Mouse (Mus musculus) cerebellum, adult 8-10 months (tissue): ENCODE results near the gene Fh1.

Experiments used
- DNase-seq: peaks from one replicate; pipeline ENCODE4 v3.0.0; 2022

Gene Fh1

DNA sequence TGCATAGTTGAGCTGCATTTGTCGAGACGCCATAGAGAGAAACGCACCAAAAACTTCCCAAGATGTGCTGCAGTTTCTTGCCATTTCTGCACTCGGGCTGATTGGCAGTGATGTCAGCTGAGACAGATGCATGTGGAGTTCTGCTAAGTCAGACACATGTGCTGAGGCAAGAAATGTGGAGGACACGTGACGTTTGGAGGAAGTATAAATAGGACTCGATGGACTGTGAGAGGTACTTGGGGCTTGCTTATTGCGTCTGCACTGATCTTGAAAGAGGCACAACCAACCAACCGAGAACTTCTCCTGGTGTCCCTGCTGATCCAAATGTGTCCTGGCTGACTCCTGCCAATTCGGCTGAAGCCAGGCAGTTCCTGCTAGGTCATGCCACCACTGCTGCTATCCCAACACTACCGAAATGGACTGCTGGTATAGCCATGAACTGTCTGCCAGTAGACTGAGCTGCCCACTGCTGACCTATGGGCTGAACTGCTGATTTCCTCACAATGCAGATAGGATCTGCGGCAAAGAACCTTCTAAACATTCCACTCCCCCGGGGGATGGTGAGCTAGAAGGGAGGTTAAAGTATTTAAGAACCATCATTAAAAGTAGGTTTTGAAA, 5.5 kb downstream of the Fh1 start, which contains the start of gene Kmo:
Gene Kmo, plus strand, starts transcription at position 568 of the 618 bp plus-strand sequence.
- no peak for DNase-seq

DNA sequence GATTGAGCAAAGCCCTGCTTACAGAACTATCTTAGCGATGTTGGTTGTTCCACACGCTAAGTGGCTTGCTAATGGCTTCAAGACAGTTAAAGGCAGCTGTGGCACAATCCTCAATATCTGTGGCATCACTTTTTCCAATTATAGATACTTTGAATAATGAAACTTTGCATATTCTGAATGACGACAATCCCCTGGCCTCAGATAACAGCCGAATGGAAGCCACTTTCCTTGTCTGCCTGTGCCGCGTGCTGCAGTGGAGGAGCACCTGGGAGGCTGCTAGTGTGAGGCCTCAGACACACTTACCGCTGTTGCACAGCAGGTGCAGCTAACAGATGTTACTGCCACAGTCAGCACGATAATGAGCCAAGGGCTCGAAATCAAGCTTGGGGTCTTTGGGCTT, 10.4 kb downstream of the Fh1 start:
- no peak for DNase-seq

DNA sequence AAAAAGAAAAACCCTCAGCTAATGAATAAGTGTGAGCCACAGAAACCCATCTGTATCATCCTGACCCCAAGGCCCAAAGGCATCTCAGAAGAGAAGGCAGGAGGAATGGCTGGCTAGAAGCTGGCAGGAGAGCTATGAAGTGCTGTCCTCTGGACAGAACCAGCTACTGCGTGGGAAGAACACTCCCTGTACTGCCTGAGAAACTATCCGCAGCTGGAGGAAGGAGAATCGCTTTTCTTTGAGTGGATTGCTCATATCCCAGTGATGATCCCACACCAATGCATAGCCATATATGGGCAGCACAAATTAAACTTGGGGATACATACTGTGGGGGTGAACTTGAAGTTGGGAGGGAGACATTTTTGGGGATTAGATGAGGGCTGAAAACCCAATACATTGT, 16.7 kb downstream of the Fh1 start:
- no peak for DNase-seq

- DNase-seq = no peak
These were observed 17.4 kb downstream of the Fh1 start for GRCm38 (mm10) chr1:175607838-175608585.

DNA sequence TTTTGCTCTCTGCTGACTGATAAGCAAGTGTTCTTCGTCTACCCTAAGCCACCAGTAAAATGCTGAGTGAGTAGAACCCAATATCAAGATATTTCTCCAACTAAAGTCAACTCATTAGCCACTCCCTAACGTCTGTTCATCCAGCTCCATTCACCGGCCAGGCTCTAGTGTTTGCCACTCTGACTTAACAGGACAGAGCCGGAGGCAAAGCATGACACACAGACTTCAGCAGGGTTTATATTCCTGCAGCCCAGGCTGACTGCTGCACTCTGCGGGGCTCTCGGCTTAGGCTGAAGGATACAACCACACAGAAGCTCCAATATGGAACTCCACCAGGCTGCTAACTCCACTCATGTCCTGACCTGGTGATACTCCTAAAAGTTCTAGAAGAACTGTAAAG, 18.1 kb downstream of the Fh1 start:
- DNase-seq = no peak

- peak; percentile 27 for DNase-seq
These were observed 22.0 kb downstream of the Fh1 start for GRCm38 (mm10) chr1:175603390-175603789.

GRCm38 (mm10) chr1:175602231-175602630, 23.2 kb downstream of the Fh1 start:
- no peak for DNase-seq

- DNase-seq = no peak
These were observed 32.6 kb downstream of the Fh1 start for GRCm38 (mm10) chr1:175592832-175593231.

GRCm38 (mm10) chr1:175586656-175587055, 38.8 kb downstream of the Fh1 start:
- DNase-seq = no peak

DNA sequence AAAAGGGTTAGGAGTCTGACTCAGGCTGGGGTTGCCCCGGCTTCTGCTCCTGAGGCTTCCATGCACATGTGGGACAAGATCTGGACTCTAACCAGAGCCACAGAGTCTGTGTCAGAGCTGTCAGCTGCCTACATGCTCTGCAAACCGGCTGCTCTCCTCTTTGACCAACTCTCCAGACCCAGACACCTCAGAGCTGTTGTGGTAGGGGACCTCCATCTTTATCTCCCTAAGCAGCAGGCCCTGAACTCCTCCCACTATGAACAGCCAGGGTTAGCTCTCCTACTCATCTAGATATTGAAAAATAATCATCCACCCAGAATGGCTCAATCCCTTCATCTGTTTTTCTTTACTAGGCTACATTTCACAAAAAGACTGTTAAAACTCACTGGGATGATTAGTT, 40.2 kb downstream of the Fh1 start:
- DNase-seq = no peak

DNA sequence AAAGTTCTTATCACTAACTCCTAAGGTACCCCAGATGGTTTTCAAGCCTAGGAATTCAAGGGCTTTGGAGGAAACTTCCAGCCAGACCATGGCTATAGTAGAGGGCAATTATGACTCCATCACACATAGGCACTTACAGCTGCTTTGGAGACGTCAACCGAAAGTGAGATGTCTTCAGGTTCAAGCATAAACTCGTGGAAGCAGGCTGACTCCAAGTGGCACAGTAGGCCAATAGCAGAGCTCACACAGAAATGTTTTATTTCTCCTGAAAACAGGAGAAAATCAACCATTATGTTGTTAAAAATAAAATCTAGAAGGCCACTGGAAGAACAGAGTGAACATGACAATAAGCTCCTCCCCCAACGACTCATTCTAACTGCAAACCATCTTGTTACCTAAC, 42.6 kb downstream of the Fh1 start:
- no peak for DNase-seq

GRCm38 (mm10) chr1:175580346-175580745, 45.1 kb downstream of the Fh1 start:
- peak; percentile 33 for DNase-seq

DNA sequence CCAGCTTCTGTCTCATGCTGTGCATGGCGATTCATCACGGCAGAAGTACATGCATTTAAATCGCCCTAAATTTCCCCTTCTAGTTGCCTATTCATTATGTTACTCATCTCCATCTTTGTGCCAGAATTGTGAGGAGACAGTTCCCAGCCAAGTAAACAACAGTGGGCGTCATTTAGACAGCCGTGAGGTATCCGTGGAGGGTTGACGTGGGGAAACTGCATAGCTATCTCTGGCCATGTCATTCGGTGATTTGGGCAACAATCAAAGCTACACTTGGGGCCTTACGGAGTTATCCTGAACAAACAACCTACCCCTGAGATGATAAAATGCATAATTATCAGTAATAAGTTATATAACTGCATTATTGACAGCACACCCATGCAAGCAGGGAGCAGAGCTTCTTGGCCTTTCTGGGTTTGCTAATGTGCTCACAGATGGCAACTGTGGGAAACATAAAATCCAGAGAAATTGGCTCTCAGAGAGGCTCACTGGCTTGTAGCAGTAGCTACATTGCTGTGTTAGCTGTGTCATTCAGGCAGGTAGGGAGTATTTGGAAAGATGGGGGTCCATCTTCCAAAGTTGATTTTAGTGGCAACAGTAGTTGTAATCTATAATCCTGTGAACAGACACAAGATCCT, 45.7 kb downstream of the Fh1 start:
- DNase-seq = peak; percentile 27

GRCm38 (mm10) chr1:175578425-175579096, 46.9 kb downstream of the Fh1 start:
- DNase-seq = no peak

DNA sequence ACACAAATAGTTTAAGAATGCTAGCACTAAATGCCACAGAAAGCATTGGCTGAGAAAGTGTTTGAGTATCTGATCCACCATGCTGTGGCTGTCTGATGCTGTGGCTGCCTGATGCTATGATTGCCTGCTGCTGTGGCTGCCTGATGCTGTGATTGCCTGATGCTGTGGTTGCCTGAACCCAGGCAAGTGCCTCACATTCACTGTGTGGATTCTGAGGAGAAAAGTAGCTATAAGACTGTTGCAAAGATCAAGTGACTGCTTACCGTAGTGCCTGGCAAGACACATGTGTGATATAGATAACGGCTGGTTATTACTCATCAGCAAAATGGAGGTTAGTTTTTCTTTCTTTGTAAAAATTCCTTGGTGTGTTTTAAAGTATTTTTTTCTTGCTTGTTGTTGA, 51.3 kb downstream of the Fh1 start:
- DNase-seq = no peak

DNA sequence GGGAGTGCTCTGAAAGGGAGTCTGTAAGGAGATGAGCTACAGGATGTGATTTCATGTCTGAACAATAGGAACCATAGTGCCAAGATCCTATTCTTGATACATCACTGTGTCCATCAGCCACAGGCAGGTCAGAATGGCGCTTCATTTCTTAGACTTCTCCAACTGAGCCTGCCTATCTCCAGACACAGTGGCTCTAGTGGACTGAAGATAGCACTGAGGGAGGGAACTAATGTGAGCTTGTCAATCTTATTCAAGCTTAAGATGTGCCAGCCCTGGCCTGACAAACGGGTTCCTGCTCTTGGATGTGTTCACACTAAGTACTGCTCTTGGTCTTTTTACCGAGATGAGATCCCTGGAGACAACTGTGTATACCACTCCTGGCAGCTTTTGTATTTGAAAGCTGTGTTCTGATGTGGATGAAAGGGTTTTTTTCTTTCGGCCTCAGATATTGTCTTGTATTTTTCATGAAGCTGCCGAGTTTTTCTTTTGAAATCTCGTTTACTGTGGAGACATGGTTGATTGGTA, 59.8 kb downstream of the Fh1 start:
- no peak for DNase-seq

DNA sequence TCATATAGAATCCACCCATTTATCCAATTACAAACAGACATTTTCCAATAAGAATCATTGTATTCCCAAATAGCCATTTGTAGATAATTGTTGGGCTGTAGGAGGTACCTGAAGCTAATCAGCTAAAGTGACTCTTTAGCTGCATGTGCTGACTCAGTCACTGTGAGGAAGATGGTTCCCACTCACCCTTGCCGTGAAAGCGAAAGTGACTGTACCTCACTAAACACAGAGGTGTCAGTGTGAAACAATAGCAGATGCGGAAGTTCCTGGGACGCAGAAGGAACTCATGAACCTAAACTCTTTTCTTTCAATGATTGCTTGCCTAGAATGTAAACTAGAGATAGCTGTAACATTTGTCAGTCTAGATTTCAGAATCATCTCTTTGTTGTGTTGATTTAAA, 61.1 kb downstream of the Fh1 start:
- no peak for DNase-seq

DNA sequence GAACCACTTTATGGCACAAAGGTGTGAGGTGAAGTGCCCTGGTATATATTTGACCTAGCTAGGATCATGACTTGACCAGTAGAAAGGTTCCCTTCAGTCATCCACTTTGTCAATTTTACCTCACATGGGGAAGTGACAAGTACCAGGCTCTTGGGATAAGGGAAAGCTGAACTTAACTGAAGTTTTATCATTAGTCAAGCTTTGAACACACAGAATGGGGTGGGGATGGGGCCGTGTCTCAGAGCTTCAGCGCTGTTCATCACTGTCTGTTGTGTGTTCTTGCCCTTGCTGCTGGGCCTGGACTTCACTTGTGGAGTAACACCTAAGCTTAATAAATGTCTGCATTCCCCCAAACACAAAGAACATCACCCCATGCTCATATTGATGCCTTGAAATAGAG, 63.1 kb downstream of the Fh1 start:
- no peak for DNase-seq

DNA sequence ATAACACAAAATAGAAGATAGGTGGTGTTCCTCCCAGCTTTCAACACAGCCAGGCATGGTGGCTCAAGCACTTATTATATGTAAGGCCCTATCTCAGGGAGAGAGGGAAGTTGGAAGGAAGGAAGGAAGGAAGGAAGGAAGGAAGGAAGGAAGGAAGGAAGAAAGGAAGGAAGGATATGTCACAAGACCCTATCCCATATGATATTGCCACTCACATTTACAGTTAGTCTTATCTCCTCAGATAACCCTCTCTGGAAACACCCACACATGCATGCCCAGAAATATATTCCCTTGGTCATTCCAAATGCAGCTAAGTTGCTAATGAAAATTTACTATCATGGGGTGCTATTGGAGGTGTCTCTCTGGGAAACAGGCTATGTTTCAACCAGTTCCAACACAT, 63.6 kb downstream of the Fh1 start:
- no peak for DNase-seq

DNA sequence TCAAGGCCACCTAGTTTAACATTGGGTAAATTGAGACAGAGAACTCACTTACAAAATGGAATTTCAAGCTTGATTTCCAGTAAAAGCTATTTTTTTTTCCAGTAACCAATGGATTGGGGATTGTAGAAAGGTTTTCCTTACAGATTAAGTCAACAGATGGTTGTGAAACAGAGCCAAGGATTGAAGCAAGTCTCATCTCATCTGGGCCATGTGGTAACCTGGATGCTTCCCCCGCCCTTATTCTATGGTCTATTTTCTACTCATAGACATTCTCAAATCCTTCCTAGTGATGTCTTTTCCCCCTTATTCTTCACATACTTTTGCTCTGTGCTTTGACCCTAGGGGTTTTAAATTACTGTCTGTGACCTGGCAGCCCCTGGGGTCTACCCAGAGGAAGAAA, 70.8 kb downstream of the Fh1 start:
- DNase-seq = no peak

DNA sequence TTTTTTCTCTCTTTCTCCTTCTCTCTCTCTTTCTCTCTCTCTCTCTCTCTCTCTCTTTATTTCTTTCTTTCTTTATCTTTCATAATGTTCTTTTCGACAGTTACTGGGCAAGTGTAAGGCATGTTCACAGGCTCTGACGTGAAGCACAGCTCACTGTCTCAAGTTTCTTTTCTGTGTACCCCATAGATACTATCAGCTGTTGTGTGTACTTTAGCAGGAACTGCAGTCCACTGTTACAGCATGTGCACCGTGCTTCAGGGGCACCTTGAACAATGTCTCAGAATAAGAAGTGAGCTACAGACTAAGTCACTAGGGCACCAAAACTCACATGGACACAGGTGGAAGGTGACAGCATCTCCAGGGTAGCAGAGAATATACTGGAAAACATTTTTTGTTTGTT, 73.0 kb downstream of the Fh1 start:
- DNase-seq = no peak

DNA sequence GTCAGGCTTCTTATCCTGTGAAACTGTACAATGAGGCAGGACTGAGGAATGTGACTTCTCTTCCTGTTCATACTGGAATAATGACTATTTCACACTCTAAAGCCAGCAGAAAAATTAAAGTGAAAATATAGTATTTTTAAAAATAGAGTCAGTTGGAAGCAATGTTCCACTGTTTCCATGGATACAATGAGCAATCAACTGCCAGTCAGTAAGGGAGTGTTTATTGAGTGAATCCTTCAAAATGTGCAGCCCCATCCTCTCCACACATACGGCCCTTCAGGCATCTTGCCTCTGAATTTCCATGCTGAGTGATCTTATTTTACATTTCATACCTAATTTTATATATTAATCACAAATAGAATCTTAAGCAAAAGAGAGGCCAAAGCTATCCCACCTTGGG, 74.8 kb downstream of the Fh1 start:
- no peak for DNase-seq
